Mouse (Mus musculus): ENCODE results near the gene Itga7. TPM values are rescaled to one million over a fixed set of nuclear protein-coding genes. Genes with fewer than 3 reads are reported as not detected.

Gene Itga7
- polyA plus RNA-seq, 1 experiment from 2014 or later: 0.41 TPM

DNA sequence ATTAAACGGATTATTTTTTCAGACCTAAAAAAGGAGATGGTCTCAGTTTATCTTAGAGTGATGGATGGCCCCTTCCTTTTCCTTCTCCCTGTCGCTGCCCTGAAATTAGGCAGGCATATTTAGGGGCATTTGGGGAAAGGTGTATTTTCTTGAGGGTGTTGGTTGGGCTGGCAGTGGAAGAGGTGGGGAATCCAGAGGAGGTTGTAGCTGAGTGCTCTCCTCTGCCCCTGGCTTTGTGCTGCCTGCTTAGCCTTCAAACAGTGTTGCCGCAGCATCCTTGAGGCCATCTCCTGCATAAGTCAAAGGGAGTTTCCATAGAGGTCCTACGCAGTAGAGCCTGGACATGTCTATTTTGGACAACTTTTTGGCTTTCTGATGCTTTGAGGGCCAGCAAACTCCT, 20.8 kb upstream of the Itga7 start:
- Histone ChIP-seq H3K9me3 (replicated peaks) (no peaks in the 10 kb centered on the region), H3K27ac (no peak overlapping the region), H3K4me1 (replicated peaks) (peaks cover 21% of the 10 kb centered on the region), H3K36me3 (peaks cover 11% of the 10 kb centered on the region), H3K27me3 (peaks cover 37% of the 10 kb centered on the region), H3K4me2 (no peak overlapping the region), H3K9ac (no peak overlapping the region), H3K4me3 (replicated peaks) (no peak overlapping the region)
- DNase-seq: no peak
- no peak for ATAC-seq (ENCODE audit: low read depth)
- 61% methylated on average over 4 of the region's 4 CpGs for WGBS (ENCODE audit: insufficient replicate concordance)

DNA sequence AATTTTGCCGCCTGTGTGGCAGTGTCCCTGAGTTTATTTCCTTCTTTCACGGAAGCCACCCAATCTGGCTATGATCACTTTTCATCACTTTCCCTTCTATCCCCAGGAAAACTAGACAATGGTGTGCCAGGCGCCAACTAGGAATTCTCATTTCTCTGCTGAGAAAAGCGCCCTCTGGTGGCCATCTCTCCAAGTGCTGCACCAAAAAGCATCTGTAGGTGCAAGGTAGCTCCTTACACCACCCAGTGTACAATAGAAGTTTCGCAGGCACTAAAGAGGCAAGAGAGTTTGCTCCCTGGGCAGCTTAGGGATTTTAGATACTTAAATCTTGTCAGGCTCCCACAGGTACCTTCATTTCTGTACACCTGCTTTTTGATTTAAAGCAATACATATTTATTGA, 20.4 kb upstream of the Itga7 start:
- ATAC-seq (ENCODE audit: low read depth) (peak; percentile 26; the same call in 1 of the 2 replicates), DNase-seq (peak; percentile 57)
- 14% methylated on average over 5 of the region's 5 CpGs for WGBS (ENCODE audit: insufficient replicate concordance)
- Histone ChIP-seq H3K36me3 (peaks cover 13% of the 10 kb centered on the region), H3K9ac (no peak overlapping the region), H3K27me3 (peaks cover 33% of the 10 kb centered on the region), H3K4me3 (replicated peaks) (no peak overlapping the region), H3K9me3 (replicated peaks) (no peaks in the 10 kb centered on the region), H3K27ac (no peak overlapping the region), H3K4me2 (no peak overlapping the region), H3K4me1 (replicated peaks) (peaks cover 23% of the 10 kb centered on the region)

GRCm38 (mm10) chr10:128913696-128914095, 19.9 kb upstream of the Itga7 start:
- H3K9ac ChIP-seq: no peak overlapping the region
- H3K4me1 ChIP-seq (replicated peaks): peaks cover 26% of the 10 kb centered on the region
- H3K27me3 ChIP-seq: peaks cover 28% of the 10 kb centered on the region
- DNase-seq: no peak
- no peak for ATAC-seq (ENCODE audit: low read depth)
- no peak overlapping the region for H3K4me2 ChIP-seq
- WGBS (ENCODE audit: insufficient replicate concordance): 87% methylated on average over 12 of the region's 12 CpGs
- no peak overlapping the region for H3K4me3 ChIP-seq (replicated peaks)
- H3K36me3 ChIP-seq: peaks cover 13% of the 10 kb centered on the region
- no peak overlapping the region for H3K27ac ChIP-seq
- no peaks in the 10 kb centered on the region for H3K9me3 ChIP-seq (replicated peaks)

- Histone ChIP-seq H3K27me3 (peaks cover 9% of the 10 kb centered on the region), H3K4me3 (replicated peaks) (no peak overlapping the region), H3K4me1 (replicated peaks) (peaks cover 20% of the 10 kb centered on the region), H3K9me3 (replicated peaks) (no peaks in the 10 kb centered on the region), H3K4me2 (no peak overlapping the region), H3K9ac (no peak overlapping the region), H3K36me3 (peaks cover 13% of the 10 kb centered on the region), H3K27ac (no peak overlapping the region)
- no peak for DNase-seq
- ATAC-seq (ENCODE audit: low read depth): no peak
- 64% methylated on average over 2 of the region's 2 CpGs for WGBS (ENCODE audit: insufficient replicate concordance)
Measured at GRCm38 (mm10) chr10:128915550-128915949, 18.1 kb upstream of the Itga7 start.

DNA sequence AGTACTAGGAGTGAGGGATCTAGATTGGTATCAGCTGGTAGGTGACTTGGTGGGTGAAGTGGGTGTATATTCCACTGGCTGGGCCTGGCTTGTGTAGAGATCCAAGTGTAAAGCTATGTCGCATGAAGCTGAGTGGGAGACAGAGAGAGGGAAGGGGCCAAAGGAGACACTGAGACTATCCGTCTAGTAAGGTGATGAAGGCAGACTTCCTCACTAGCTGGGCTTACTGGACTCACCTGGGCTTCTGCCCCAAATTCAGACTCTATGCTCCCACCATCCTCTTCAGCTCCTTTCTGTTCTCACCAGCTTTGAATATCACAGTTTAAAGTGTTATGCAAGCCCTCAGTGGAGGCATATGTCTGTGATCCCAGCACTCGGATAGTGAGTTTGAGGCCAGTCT, 17.0 kb upstream of the Itga7 start:
- Histone ChIP-seq H3K4me3 (replicated peaks) (no peak overlapping the region), H3K4me1 (replicated peaks) (peaks cover 27% of the 10 kb centered on the region), H3K9ac (no peak overlapping the region), H3K4me2 (no peak overlapping the region), H3K36me3 (peaks cover 13% of the 10 kb centered on the region), H3K9me3 (replicated peaks) (no peaks in the 10 kb centered on the region), H3K27me3 (no peaks in the 10 kb centered on the region), H3K27ac (no peak overlapping the region)
- 61% methylated on average over 3 of the region's 3 CpGs for WGBS (ENCODE audit: insufficient replicate concordance)
- ATAC-seq (ENCODE audit: low read depth) (no peak), DNase-seq (no peak)

DNA sequence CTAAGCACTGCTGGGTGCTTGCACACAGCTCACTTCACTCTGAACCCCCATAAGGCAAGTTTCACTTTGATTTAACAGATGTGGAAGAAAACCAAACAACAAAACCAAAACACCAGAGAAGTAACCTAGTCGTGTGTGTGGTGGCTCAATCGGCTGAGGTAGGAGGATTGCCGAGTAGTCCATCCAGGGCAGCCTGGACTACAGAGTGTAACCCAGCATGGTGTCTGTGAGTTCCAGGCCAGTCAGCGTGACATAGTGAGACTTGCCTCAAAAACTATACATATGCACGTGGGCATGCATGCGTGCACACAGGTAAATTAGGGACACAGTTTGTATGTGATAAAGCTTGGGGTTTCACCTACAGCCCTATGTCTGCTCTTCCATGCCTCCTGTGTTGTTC, 16.2 kb upstream of the Itga7 start:
- Histone ChIP-seq H3K9ac (no peak overlapping the region), H3K9me3 (replicated peaks) (no peaks in the 10 kb centered on the region), H3K4me1 (replicated peaks) (peaks cover 34% of the 10 kb centered on the region), H3K4me2 (no peak overlapping the region), H3K27me3 (no peaks in the 10 kb centered on the region), H3K4me3 (replicated peaks) (no peak overlapping the region), H3K36me3 (peaks cover 13% of the 10 kb centered on the region), H3K27ac (no peak overlapping the region)
- 71% methylated on average over 6 of the region's 6 CpGs for WGBS (ENCODE audit: insufficient replicate concordance)
- ATAC-seq (ENCODE audit: low read depth) (no peak), DNase-seq (no peak)

DNA sequence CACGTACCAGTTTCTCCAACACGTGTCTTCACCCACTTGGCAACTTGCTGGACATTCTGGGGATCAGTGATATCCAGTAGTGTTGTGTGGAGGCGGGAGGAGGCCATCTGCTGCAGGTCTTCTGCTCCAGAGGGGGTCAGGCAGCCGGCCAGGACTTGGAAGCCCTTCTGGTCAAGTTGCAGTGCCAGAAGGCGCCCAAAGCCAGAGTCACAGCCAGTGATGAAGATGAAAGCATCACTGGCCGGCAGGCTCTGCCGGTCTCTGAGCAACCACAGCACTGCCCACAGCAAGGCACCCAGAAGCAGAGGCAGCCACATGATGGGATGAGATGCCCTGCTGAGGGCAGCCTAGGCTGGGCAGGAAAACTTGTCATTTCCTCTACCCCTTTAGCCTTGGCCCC, 15.4 kb upstream of the Itga7 start:
- WGBS (ENCODE audit: insufficient replicate concordance): 72% methylated on average over 7 of the region's 7 CpGs
- Histone ChIP-seq H3K27ac (no peak overlapping the region), H3K36me3 (peaks cover 13% of the 10 kb centered on the region)

GRCm38 (mm10) chr10:128919203-128919631, 14.4 kb upstream of the Itga7 start:
- peak overlapping the region; percentile 51 for H3K27ac ChIP-seq
- H3K4me2 ChIP-seq: no peak overlapping the region

More for the DNA sequence above, 15.4 kb upstream of the Itga7 start:
- H3K4me2 ChIP-seq: no peak overlapping the region
- no peaks in the 10 kb centered on the region for H3K9me3 ChIP-seq (replicated peaks)
- no peak overlapping the region for H3K4me3 ChIP-seq (replicated peaks)
- H3K9ac ChIP-seq: no peak overlapping the region
- H3K27me3 ChIP-seq: no peaks in the 10 kb centered on the region
- DNase-seq: no peak
- ATAC-seq (ENCODE audit: low read depth): no peak
- peaks cover 38% of the 10 kb centered on the region for H3K4me1 ChIP-seq (replicated peaks)

GRCm38 (mm10) chr10:128919966-128920365, 13.7 kb upstream of the Itga7 start:
- Histone ChIP-seq H3K4me2 (no peak overlapping the region), H3K27ac (no peak overlapping the region; the same call in 1 of the 2 replicates), H3K4me1 (replicated peaks) (peaks cover 48% of the 10 kb centered on the region), H3K9me3 (replicated peaks) (no peaks in the 10 kb centered on the region), H3K27me3 (0 out of 2 replicates have a peak, but pooled peaks cover 3% of the 10 kb centered on the region), H3K4me3 (replicated peaks) (no peak overlapping the region), H3K9ac (no peak overlapping the region), H3K36me3 (peaks cover 13% of the 10 kb centered on the region)
- DNase-seq: no peak
- 81% methylated on average over 7 of the region's 7 CpGs for WGBS (ENCODE audit: insufficient replicate concordance)
- ATAC-seq (ENCODE audit: low read depth): no peak

More at GRCm38 (mm10) chr10:128919203-128919631, 14.4 kb upstream of the Itga7 start:
- no peak overlapping the region for H3K9ac ChIP-seq
- peaks cover 13% of the 10 kb centered on the region for H3K36me3 ChIP-seq
- no peak for DNase-seq
- no peaks in the 10 kb centered on the region for H3K9me3 ChIP-seq (replicated peaks)
- WGBS (ENCODE audit: insufficient replicate concordance): 32% methylated on average over 6 of the region's 6 CpGs
- peak; percentile 8 for ATAC-seq (ENCODE audit: low read depth)
- peaks cover 47% of the 10 kb centered on the region for H3K4me1 ChIP-seq (replicated peaks)
- H3K27me3 ChIP-seq: no peaks in the 10 kb centered on the region
- H3K4me3 ChIP-seq (replicated peaks): no peak overlapping the region

- DNase-seq (no peak), ATAC-seq (ENCODE audit: low read depth) (no peak)
- Histone ChIP-seq H3K9ac (no peak overlapping the region), H3K4me1 (replicated peaks) (peaks cover 48% of the 10 kb centered on the region), H3K27me3 (0 out of 2 replicates have a peak, but pooled peaks cover 3% of the 10 kb centered on the region), H3K27ac (no peak overlapping the region), H3K9me3 (replicated peaks) (no peaks in the 10 kb centered on the region), H3K4me3 (replicated peaks) (no peak overlapping the region), H3K36me3 (peaks cover 13% of the 10 kb centered on the region), H3K4me2 (no peak overlapping the region)
- WGBS (ENCODE audit: insufficient replicate concordance): 60% methylated on average over 3 of the region's 3 CpGs
Measured at GRCm38 (mm10) chr10:128920736-128921161, 12.9 kb upstream of the Itga7 start.

DNA sequence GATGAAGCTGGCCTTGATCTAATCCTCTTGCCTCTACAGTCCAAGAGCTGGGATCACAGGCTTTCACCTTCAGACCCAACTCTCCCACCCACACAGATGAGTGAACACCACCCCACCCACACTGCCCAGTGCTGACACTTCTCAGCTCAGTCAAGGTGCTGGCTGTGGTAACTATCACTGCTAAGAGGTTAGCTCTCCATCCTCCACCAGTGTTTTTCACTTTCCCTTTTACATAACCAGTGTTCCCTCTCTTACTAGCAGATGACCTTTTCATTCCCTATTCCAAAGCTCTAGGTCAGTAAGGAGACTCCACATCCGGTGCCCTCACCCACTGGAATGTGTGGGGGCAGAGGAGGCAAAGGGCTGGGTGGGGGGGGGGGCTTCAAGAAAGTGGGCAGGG, 12.4 kb upstream of the Itga7 start:
- DNase-seq (no peak), ATAC-seq (ENCODE audit: low read depth) (no peak)
- Histone ChIP-seq H3K4me1 (replicated peaks) (peaks cover 48% of the 10 kb centered on the region), H3K4me3 (replicated peaks) (no peak overlapping the region), H3K27ac (no peak overlapping the region), H3K4me2 (no peak overlapping the region), H3K27me3 (0 out of 2 replicates have a peak, but pooled peaks cover 3% of the 10 kb centered on the region), H3K9ac (no peak overlapping the region), H3K36me3 (peaks cover 13% of the 10 kb centered on the region), H3K9me3 (replicated peaks) (no peaks in the 10 kb centered on the region)
- WGBS (ENCODE audit: insufficient replicate concordance): 50% methylated on average over 1 of the region's 1 CpGs

Data from liver, embryonic 13.5 days (tissue).